Mouse (Mus musculus): ENCODE results near the gene Tapbp.

DNA sequence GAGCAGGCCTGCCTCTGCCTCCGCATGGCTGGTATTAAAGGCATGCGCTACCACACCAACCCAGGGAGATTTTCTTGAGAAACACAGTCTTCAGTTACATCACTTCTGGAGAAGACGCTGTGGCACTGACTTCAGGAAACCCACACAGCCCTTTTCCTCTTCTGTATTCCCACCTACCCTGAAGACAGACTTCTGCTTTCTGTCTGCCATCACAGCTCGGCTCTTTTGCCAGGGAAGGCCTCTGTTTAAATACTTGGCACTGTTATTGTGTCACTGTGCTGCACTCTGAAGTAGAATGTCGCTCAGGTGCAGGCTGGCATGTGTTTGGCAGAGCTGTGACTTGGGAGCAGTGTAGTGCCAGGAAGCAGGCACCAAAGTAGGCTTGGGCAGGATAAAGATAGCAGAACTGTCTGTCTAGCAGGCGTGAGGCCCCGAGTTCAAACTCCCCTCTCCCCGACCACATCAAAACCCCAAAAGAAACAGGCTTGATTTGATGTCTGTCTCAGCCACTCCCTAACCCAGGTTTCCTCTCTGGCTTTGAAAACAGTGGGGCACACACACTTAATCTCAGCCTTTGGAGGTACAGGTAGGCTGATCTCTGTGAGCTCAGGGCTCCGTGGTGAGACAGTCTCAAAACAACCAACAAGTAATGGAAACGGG is 31.9 kb downstream of the Tapbp start:
- TF ChIP-seq POLR2A (IDR thresholded peaks at IDR 0.05; ENCODE audit: borderline replicate concordance, extremely low read depth, low read depth, low read length) (no peak), CTCF (IDR thresholded peaks at IDR 0.05; ENCODE audit: insufficient read depth, low read length) (no peak)
